Mouse (Mus musculus): ENCODE data around the gene Abtb2. TPM values are rescaled to one million over a fixed set of nuclear protein-coding genes. Genes with fewer than 3 reads are reported as not detected.

Abtb2 gene
- polyA plus RNA-seq, 1 experiment from 2014 or later: 15.9 TPM

DNA sequence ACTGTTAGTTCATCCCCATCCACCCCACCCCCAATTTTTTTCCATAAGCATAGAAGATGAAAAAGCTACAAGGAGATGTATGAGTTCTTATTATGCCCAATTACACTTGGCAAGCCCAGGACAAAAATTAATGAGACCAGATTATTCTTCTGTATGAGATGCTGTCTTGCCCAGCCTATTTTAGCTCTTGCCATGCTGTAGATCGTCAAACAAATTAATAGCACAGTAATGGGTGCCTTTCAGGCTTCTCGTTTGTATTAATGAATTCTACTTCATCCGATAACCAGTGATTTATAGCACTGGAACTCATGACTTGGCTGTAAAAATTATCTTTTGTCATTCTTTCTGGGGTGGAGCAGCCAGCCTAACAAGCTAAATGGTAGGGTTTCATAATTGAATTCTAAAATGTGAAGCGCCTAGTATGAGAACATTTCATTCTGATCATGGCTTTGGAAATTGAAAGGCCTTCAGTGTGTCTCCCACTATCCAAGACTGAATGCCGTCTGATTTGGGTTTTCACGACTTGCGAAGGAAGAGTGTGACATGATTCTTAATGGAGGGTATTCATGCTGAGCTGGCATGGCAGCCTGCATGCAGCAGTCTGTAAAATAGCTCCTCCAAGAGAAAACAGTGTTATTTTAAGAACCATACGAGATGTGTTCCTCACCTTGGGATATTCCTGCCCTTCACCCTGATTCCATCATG is 44.9 kb downstream of the Abtb2 start:
- Histone ChIP-seq H3K27me3 (ENCODE audit: control insufficient read depth, insufficient read depth, low read length) (no peaks in the 10 kb centered on the region), H3K9ac (ENCODE audit: low read length) (no peak overlapping the region), H3K9me3 (ENCODE audit: control insufficient read depth, low read length) (no peaks in the 10 kb centered on the region), H3K4me1 (replicated peaks; ENCODE audit: control insufficient read depth, insufficient read depth, low read length) (0 out of 2 replicates have a peak, but pooled peaks cover 3% of the 10 kb centered on the region), H3K27ac (ENCODE audit: low read depth, low read length) (no peak overlapping the region), H3K36me3 (ENCODE audit: control insufficient read depth, insufficient read depth, low read length) (no peaks in the 10 kb centered on the region), H3K4me2 (ENCODE audit: low read depth, low read length, severe bottlenecking) (no peak overlapping the region), H3K4me3 (ENCODE audit: low read depth, low read length) (no peak overlapping the region)
- no peak for DNase-seq (ENCODE audit: low spot score)
- no peak for ATAC-seq (replicated peaks; ENCODE audit: low FRiP score)
- 74% methylated on average over 8 of the region's 8 CpGs for WGBS

DNA sequence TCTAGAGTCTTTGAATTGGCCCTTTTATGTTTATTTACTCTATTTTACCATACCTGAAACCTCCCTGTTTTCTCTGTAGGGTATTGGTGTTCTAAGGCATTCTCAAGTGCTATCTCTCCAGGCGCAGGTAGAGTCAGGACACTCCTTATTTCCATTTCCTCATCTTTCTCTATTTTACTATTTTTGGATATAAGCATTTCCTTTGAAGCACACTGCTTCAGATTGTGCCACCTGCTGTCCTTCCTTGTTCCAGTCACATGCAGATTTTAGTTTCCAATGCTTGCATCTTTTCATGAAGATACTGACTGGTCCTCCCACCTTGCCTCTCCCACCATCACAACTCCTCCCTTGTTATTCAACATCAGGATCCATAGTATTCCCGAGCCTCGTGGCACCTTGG is 47.8 kb downstream of the Abtb2 start:
- no peak overlapping the region for H3K27ac ChIP-seq (ENCODE audit: low read depth, low read length)
- H3K4me2 ChIP-seq (ENCODE audit: low read depth, low read length, severe bottlenecking): no peak overlapping the region
- ATAC-seq (replicated peaks; ENCODE audit: low FRiP score) (no peak), DNase-seq (ENCODE audit: low spot score) (no peak)
- H3K4me1 ChIP-seq (replicated peaks; ENCODE audit: control insufficient read depth, insufficient read depth, low read length): peaks cover 3% of the 10 kb centered on the region; the same call in 1 of the 2 replicates
- H3K4me3 ChIP-seq (ENCODE audit: low read depth, low read length): no peak overlapping the region
- no peaks in the 10 kb centered on the region for H3K27me3 ChIP-seq (ENCODE audit: control insufficient read depth, insufficient read depth, low read length)
- no peaks in the 10 kb centered on the region for H3K36me3 ChIP-seq (ENCODE audit: control insufficient read depth, insufficient read depth, low read length)
- 77% methylated on average over 3 of the region's 3 CpGs for WGBS
- H3K9ac ChIP-seq (ENCODE audit: low read length): no peak overlapping the region
- H3K9me3 ChIP-seq (ENCODE audit: control insufficient read depth, low read length): no peaks in the 10 kb centered on the region

DNA sequence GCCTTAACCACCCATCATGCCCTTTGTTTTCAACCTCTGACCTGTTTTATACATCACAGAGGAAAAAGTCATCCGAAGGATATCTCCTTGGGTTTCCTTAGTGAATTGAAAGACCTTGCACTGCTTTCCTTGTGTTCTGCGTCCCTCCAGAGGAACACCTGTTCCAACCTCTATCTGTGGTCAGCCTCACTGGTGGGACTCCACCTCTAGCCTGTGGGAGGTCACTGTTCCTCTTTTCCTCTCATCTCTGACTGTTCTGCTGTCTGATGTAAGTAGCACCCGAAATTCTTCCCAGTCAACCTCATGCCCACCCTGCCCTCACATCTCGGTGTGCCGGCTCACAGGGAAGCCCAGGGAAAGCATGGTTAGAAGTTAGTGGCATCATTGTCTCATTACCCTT is 48.9 kb downstream of the Abtb2 start:
- H3K9ac ChIP-seq (ENCODE audit: low read length): no peak overlapping the region
- no peak for ATAC-seq (replicated peaks; ENCODE audit: low FRiP score)
- no peak overlapping the region for H3K4me3 ChIP-seq (ENCODE audit: low read depth, low read length)
- peaks cover 2% of the 10 kb centered on the region; the same call in 1 of the 2 replicates for H3K4me1 ChIP-seq (replicated peaks; ENCODE audit: control insufficient read depth, insufficient read depth, low read length)
- H3K36me3 ChIP-seq (ENCODE audit: control insufficient read depth, insufficient read depth, low read length): no peaks in the 10 kb centered on the region
- DNase-seq (ENCODE audit: low spot score): no peak
- no peaks in the 10 kb centered on the region for H3K9me3 ChIP-seq (ENCODE audit: control insufficient read depth, low read length)
- no peak overlapping the region for H3K4me2 ChIP-seq (ENCODE audit: low read depth, low read length, severe bottlenecking)
- no peaks in the 10 kb centered on the region for H3K27me3 ChIP-seq (ENCODE audit: control insufficient read depth, insufficient read depth, low read length)
- H3K27ac ChIP-seq (ENCODE audit: low read depth, low read length): no peak overlapping the region
- WGBS: 88% methylated on average over 5 of the region's 5 CpGs

DNA sequence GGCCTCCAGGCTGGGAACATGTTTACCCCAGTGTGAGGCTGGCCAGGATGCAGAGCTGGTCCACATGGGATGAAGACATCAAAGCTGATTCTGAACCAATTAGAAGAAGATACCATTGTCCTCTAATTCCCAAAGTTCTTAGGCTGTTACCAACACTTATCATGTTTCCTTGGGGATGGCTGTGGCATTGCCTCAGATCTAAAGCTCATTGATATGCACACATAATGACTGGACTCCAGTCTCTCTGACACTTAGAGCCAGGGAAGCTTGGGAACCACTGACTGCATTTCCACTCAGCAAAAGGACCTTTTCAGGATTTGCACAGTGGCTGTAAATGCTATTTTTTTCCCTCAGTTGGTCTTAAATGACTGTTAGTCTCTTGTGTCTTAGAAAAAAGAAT is 52.3 kb downstream of the Abtb2 start:
- Histone ChIP-seq H3K27me3 (ENCODE audit: control insufficient read depth, insufficient read depth, low read length) (no peaks in the 10 kb centered on the region), H3K27ac (ENCODE audit: low read depth, low read length) (no peak overlapping the region), H3K36me3 (ENCODE audit: control insufficient read depth, insufficient read depth, low read length) (no peaks in the 10 kb centered on the region), H3K4me2 (ENCODE audit: low read depth, low read length, severe bottlenecking) (no peak overlapping the region), H3K9me3 (ENCODE audit: control insufficient read depth, low read length) (no peaks in the 10 kb centered on the region), H3K4me1 (replicated peaks; ENCODE audit: control insufficient read depth, insufficient read depth, low read length) (peaks cover 5% of the 10 kb centered on the region; the same call in 1 of the 2 replicates), H3K9ac (ENCODE audit: low read length) (no peak overlapping the region), H3K4me3 (ENCODE audit: low read depth, low read length) (no peak overlapping the region)
- DNase-seq (ENCODE audit: low spot score) (no peak), ATAC-seq (replicated peaks; ENCODE audit: low FRiP score) (no peak)

DNA sequence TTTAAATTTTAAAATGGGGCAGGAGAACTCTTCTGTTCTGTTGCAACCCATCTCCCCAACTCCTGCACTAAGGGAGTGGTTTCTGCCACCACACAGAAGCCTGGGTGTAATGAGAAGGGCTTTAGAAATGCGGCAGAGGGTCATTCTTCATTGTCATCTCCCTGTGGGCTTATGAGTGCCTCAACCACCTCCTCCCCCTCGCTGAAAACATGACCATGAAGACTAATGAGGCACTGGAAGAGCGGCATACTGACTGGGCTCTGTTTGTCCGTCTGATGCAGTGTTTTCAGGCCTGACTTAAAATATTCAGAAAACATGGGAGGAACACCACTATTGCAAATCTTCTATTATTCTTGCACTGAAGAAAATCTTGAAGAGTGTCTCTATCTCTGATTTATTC is 56.8 kb downstream of the Abtb2 start:
- H3K4me1 ChIP-seq (replicated peaks; ENCODE audit: control insufficient read depth, insufficient read depth, low read length): peaks cover 18% of the 10 kb centered on the region; the same call in 1 of the 2 replicates
- WGBS: 48% methylated on average over 4 of the region's 4 CpGs
- DNase-seq (ENCODE audit: low spot score): no peak
- no peak overlapping the region for H3K4me2 ChIP-seq (ENCODE audit: low read depth, low read length, severe bottlenecking)
- no peak overlapping the region for H3K9ac ChIP-seq (ENCODE audit: low read length)
- no peaks in the 10 kb centered on the region for H3K36me3 ChIP-seq (ENCODE audit: control insufficient read depth, insufficient read depth, low read length)
- H3K27ac ChIP-seq (ENCODE audit: low read depth, low read length): no peak overlapping the region
- H3K9me3 ChIP-seq (ENCODE audit: control insufficient read depth, low read length): no peaks in the 10 kb centered on the region
- no peaks in the 10 kb centered on the region for H3K27me3 ChIP-seq (ENCODE audit: control insufficient read depth, insufficient read depth, low read length)
- H3K4me3 ChIP-seq (ENCODE audit: low read depth, low read length): no peak overlapping the region
- ATAC-seq (replicated peaks; ENCODE audit: low FRiP score): no peak

DNA sequence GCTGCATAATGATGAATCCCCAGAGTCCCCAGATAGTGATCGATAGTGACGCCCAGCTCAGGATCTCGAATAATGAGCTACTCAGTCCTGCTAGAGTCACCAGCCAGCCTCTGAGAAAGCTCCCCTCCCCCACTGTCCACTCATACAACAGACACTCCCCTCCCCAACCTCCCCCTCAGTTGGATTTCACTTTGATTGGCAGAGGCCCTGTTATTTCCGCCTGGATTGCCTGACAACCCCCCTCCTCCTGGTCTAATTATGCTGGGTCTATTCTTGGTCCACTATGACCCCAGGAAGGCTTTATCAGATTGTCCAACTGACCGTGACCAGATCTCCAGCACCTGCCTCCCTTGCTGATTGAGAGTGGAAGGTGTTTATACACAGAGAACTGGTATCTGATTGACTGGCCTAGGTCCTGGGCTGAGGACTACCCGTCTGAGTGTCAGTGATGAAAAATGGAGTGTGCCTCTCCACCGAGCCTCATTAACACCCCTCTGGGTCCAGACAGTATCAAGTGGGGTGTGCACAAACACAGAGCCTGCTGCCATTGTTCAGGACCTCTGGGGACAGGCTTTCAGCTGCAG is 59.3 kb downstream of the Abtb2 start:
- no peaks in the 10 kb centered on the region for H3K9me3 ChIP-seq (ENCODE audit: control insufficient read depth, low read length)
- ATAC-seq (replicated peaks; ENCODE audit: low FRiP score): peak; percentile 96
- H3K4me2 ChIP-seq (ENCODE audit: low read depth, low read length, severe bottlenecking): peak overlapping the region; percentile 31
- H3K4me1 ChIP-seq (replicated peaks; ENCODE audit: control insufficient read depth, insufficient read depth, low read length): peaks cover 18% of the 10 kb centered on the region; the same call in 1 of the 2 replicates
- peak; percentile 86 for DNase-seq (ENCODE audit: low spot score)
- no peaks in the 10 kb centered on the region for H3K36me3 ChIP-seq (ENCODE audit: control insufficient read depth, insufficient read depth, low read length)
- H3K9ac ChIP-seq (ENCODE audit: low read length): no peak overlapping the region
- no peak overlapping the region for H3K4me3 ChIP-seq (ENCODE audit: low read depth, low read length)
- peak overlapping the region; percentile 75 for H3K27ac ChIP-seq (ENCODE audit: low read depth, low read length)
- H3K27me3 ChIP-seq (ENCODE audit: control insufficient read depth, insufficient read depth, low read length): no peaks in the 10 kb centered on the region; the same call in 1 of the 2 replicates
- WGBS: 3% methylated on average over 7 of the region's 7 CpGs

DNA sequence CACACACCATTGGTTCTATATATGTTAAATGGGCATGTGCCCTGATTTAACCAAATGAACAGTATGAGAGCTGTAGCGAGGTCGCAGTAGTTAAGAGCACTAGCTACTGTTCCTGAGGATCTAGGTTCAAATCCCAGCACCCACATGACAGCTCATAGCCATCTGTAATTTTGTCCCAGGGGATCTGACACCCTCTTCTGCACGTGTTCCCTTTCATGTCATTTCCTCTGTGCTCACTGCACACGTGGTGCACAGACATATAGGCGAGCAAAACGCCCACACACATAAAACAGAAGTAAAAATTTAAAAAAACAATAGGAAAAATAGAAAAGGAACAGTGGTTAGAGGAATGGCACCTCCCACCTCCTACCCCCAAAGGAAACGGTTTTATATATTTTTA is 61.0 kb downstream of the Abtb2 start:
- H3K4me1 ChIP-seq (replicated peaks; ENCODE audit: control insufficient read depth, insufficient read depth, low read length): peaks cover 18% of the 10 kb centered on the region; the same call in 1 of the 2 replicates
- H3K36me3 ChIP-seq (ENCODE audit: control insufficient read depth, insufficient read depth, low read length): no peaks in the 10 kb centered on the region
- no peak overlapping the region for H3K9ac ChIP-seq (ENCODE audit: low read length)
- WGBS: 86% methylated on average over 7 of the region's 7 CpGs
- DNase-seq (ENCODE audit: low spot score) (no peak), ATAC-seq (replicated peaks; ENCODE audit: low FRiP score) (no peak)
- no peaks in the 10 kb centered on the region; the same call in 1 of the 2 replicates for H3K27me3 ChIP-seq (ENCODE audit: control insufficient read depth, insufficient read depth, low read length)
- H3K9me3 ChIP-seq (ENCODE audit: control insufficient read depth, low read length): no peaks in the 10 kb centered on the region
- no peak overlapping the region for H3K4me3 ChIP-seq (ENCODE audit: low read depth, low read length)
- no peak overlapping the region for H3K27ac ChIP-seq (ENCODE audit: low read depth, low read length)
- no peak overlapping the region for H3K4me2 ChIP-seq (ENCODE audit: low read depth, low read length, severe bottlenecking)

DNA sequence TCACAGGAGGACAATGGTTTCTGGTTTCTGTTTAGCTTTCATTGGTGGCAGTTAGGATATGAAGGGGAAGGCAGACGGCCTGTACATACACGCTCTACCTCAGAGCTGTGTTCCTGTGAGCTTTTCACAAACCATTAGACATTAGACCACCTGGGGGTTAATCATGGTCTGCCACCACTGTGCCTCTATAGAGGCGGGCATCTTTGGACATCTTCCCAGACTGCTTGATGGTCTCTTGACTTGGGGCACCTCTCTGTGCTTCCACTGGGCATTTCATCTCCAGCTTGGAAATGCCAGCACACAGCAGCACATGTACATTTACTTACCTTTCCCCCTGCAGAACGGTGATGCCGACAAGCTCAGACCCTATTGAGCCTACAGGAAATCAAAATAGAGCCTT is 63.8 kb downstream of the Abtb2 start:
- Histone ChIP-seq H3K4me3 (ENCODE audit: low read depth, low read length) (no peak overlapping the region), H3K36me3 (ENCODE audit: control insufficient read depth, insufficient read depth, low read length) (no peaks in the 10 kb centered on the region), H3K9ac (ENCODE audit: low read length) (no peak overlapping the region), H3K9me3 (ENCODE audit: control insufficient read depth, low read length) (no peaks in the 10 kb centered on the region), H3K27ac (ENCODE audit: low read depth, low read length) (no peak overlapping the region), H3K27me3 (ENCODE audit: control insufficient read depth, insufficient read depth, low read length) (no peaks in the 10 kb centered on the region; the same call in 1 of the 2 replicates), H3K4me2 (ENCODE audit: low read depth, low read length, severe bottlenecking) (no peak overlapping the region), H3K4me1 (replicated peaks; ENCODE audit: control insufficient read depth, insufficient read depth, low read length) (peaks cover 7% of the 10 kb centered on the region; the same call in 1 of the 2 replicates)
- WGBS: 82% methylated on average over 5 of the region's 5 CpGs
- no peak for DNase-seq (ENCODE audit: low spot score)
- ATAC-seq (replicated peaks; ENCODE audit: low FRiP score): no peak

Data from forebrain, embryonic 11.5 days (tissue).